Mouse (Mus musculus) subcutaneous adipose tissue, adult 2 months (tissue): ENCODE measurements around the gene Cplane1. TPM values are rescaled to one million over a fixed set of nuclear protein-coding genes. Genes with fewer than 3 reads are reported as not detected.

Source experiments
- polyA plus RNA-seq: library from polyadenylated mRNA; depleted of rRNA; stranded (reverse); fragments of >200 nt; gene quantifications from 2 replicates; pipeline ENCODE4 v1.2.3, GENCODE M21; 2012; ENCODE audit warnings: low replicate concordance; rRNA removed

Gene Cplane1
- 3.4 and 8.5 TPM in 2 replicates for polyA plus RNA-seq

GRCm38 (mm10) chr15:8168591-8169265 lies at the start of gene Cplane1:
Gene Cplane1, plus strand, starts transcription at chr15:8169106.

Other genes with a start within 250 kb of the Cplane1 start
- gene Wdr70, start 69.9 kb upstream of the Cplane1 start, polyA plus RNA-seq = 13.5 and 16.7 TPM in 2 replicates
- gene Nup155, start 59.8 kb upstream of the Cplane1 start, polyA plus RNA-seq = 6.1 and 15.9 TPM in 2 replicates